Mouse (Mus musculus) yolk sac, embryonic 10.5 days (tissue): ENCODE data around the gene Smyd2.

Source experiments
- DNase-seq: peaks from one replicate; pipeline ENCODE4 v3.0.0-alpha.2; 2017; ENCODE audit warnings: low spot score

Smyd2 gene

GRCm38 (mm10) chr1:189871625-189872024 is 50.5 kb downstream of the Smyd2 start:
- no peak for DNase-seq

GRCm38 (mm10) chr1:189870539-189870938 is 51.6 kb downstream of the Smyd2 start:
- DNase-seq: no peak

DNA sequence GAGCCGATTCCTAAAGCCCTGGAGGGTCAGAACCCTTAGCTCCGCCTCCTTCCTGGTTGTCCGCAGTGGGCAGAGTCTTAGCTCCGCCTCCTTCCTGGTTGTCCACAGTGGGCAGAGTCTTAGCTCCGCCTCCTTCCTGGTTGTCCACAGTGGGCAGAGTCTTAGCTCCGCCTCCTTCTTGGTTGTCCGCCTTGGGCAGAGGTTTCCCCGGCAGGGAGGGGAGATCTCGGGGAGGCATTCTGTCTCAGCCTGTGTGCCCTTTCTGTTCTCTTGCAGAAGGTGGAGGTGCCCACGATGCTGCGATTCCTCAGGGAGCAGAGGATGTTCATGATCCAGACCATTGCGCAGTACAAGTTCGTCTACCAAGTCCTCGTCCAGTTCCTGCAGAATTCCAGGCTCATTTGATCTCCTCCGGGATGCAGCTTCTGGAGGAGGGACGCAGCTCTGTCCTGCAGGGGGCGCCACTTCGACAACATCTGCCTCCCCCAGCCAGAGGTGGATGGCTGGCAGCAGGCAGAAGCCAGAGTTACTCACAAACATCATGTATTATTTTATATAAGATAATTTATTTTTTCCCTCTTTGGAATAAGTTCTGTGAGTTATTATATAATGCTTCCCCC is 52.4 kb downstream of the Smyd2 start:
- no peak for DNase-seq

DNA sequence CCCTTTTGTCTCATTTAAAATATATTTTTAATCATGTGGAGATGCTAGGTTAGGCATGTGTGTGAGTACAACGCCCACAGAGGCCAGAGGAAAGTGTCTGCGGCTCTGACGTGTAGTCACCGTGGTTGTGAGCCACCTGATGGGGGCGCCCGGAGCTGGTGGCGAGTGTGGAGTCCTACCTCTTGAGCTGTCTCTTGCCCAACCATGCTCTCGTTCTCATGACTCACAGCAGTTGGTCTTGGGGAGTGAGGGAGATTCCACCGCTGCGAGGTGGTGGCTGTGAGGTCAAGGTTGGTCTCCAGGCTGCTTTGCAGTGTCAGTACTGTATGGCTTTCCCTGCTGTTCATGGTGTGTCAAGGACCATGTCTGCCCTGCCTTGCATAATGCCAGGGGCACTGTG is 54.1 kb downstream of the Smyd2 start:
- DNase-seq: peak; percentile 25

GRCm38 (mm10) chr1:189867497-189867896 is 54.7 kb downstream of the Smyd2 start:
- peak; percentile 72 for DNase-seq

GRCm38 (mm10) chr1:189867034-189867433 is 55.1 kb downstream of the Smyd2 start:
- no peak for DNase-seq

- DNase-seq: no peak
Observed at GRCm38 (mm10) chr1:189866621-189867020, 55.5 kb downstream of the Smyd2 start.

DNA sequence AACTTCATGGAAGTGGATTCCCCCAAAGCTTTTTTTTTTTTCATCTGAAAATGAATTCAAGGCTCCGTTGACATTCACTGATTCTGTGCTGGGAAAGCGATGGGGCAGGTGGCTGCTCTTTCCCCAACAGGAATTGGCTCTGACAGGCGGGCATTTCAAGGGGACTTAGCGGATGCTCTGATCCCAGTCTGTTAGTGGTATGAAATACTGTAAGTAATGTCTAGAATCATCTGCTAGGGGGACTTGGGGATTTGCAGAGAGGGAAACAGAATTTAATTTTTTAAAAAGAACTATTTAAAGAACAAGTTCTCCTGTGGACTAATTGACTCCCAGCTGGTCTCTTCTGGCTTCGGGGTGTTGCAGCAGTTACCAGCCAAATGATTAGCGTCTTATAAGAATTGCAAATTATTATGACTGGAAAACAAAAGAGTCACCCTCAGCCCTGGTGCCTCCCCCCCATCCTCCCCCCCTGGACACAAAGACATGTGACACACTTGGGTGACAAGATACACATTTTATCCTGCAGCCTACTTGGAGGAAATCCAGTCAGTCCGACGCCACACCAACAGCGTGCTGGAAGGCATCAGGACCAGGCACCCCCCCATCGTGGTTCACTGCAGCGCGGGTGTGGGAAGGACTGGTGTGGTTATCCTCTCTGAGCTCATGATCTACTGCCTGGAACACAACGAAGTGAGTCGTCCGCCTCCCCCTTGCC is 57.2 kb downstream of the Smyd2 start:
- no peak for DNase-seq

- DNase-seq: no peak
Observed at GRCm38 (mm10) chr1:189864301-189864700, 57.9 kb downstream of the Smyd2 start.

- no peak for DNase-seq
Observed at GRCm38 (mm10) chr1:189863727-189864126, 58.4 kb downstream of the Smyd2 start.

DNA sequence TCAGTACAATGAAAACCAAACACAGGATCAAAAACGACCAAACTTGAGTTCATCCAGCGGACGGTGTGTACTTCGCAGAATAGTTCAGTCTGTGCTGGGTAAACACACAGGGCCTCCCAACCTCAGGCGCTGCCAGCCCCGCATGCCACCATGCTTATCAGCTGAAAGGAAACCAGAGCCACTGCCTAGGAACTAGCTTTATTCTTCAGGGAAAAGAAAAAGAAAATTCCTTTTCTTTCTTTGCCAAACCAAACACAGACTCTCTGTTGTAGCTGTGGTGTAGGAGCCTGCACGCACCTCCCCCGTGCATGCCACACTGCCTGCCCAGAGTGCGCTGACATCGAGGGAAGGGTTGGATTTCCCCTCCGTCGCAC is 61.2 kb downstream of the Smyd2 start:
- no peak for DNase-seq

DNA sequence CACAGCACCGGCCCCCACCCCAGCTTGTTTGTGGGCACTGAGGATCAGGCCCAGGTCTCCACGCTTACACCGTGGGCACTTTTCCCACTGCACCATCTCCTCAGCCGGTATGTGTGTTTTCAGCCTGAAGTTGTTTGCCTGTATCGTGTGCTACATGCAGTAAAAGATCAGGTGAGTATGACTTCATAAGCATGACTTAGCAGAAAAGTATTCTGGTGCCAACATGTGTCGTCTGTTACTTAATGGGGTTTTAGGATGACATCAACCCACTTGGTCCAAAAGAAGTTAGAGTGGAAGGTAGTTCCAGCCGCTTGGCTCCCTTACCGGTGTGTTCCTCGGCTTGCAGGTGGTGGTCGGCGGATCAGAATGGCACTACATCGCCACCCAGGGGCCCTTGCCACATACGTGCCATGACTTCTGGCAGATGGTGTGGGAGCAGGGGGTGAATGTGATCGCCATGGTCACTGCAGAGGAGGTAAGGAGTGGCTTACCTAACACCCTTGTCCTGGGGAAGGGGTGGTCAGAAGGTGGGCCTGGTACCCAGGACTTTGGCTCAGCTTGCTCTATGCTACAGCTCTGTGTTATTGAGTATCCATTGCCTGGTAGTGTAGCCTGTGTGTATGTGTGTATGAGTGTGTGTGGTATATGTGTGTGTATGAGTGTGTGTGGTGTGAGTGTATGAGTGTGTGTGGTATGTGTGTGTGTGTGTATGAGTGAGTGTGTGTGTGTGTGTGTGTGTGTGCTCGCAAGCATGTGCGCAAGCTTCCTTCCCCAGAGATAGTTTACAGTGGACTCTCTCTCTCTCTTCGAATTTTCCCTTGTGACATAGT is 61.8 kb downstream of the Smyd2 start:
- DNase-seq: no peak

- DNase-seq: no peak
Observed at GRCm38 (mm10) chr1:189858377-189858776, 63.8 kb downstream of the Smyd2 start.

GRCm38 (mm10) chr1:189855739-189856138 is 66.4 kb downstream of the Smyd2 start:
- DNase-seq: no peak

DNA sequence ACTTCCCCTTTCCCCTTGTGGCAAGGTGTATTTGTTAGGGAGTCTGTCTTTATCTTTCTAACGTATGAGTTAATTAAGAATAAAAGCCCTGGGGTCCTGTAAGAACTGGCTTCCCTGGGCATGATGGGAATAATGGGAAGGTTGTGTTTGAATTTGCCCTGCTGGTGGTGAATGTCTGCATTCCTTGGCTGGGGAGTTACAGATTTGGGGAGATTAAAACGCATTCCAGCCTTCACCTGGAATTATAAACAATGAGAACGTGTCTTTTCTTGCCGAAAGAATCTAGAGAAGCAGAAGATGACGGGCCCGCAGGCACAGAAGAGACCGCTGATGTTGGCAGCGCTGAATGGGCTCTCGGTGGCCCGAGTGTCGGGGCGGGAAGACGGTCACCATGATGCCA is 67.5 kb downstream of the Smyd2 start:
- DNase-seq: no peak

DNA sequence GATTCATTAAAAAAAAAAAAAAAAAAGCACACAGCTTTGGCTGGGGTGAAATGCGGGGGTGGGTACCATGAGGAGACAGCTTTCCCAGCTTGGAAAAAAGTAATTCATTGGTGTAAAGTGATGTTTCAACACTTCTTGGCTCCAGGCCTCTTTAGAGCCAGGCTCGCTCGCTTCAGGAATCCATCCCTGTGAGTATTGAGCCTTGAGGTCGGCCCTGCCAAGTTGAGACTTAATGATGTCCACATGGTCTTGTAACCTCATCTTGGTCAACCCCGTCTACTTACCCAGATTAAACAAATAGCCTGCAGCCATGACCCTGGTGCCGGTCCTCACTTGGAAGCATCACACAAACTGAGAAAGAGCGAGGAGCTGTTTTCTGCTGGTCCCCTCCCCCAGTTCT is 69.7 kb downstream of the Smyd2 start:
- no peak for DNase-seq

DNA sequence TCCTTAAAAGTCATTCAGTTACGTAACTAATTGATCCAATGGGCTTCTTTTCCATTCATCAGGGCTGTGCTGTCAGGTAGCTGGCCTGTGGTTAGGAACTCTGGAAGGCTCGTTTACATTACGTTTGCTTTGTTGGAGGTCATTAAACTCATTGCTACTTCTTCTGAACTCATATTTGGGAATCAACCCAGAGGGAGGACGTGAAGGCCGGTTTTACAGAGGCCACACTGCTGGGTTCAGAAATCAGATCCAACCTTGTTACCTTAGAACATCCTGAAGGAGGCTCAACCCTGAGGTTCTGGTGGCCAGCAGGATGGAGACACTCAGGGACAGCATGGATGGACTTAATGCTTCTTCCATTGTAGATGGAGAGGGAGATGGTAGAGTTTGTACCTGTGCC is 70.1 kb downstream of the Smyd2 start:
- DNase-seq: no peak

- DNase-seq: no peak
Observed at GRCm38 (mm10) chr1:189849550-189849949, 72.6 kb downstream of the Smyd2 start.

- DNase-seq: no peak
Observed at GRCm38 (mm10) chr1:189846319-189846718, 75.8 kb downstream of the Smyd2 start.

GRCm38 (mm10) chr1:189834166-189834565 is 88.0 kb downstream of the Smyd2 start:
- DNase-seq: no peak

DNA sequence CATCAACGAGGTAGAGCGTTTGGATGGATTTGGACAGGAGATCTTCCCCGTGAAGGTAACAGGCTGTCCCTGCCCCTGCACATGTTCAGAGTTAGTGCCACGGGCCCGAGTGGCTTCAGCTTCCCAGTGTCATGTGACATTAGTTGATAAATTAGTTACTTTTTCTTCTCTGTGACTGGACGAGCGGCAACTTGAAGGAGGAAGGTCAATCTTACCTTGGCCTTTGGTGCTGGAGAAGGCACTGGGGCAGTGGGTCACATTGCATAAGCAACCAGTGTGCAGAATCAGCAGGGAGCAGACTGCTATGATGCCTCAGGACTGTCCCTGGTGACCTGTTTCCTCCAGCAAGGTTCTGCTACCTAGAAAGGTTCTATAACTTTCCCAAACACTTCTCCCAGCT is 88.8 kb downstream of the Smyd2 start:
- DNase-seq: peak; percentile 80

GRCm38 (mm10) chr1:189830797-189831232 is 91.3 kb downstream of the Smyd2 start:
- peak; percentile 25 for DNase-seq
